Mouse (Mus musculus) hindbrain, embryonic 10.5 days (tissue): Measurements from ENCODE around the gene 1700008O03Rik. TPM values are rescaled to one million over a fixed set of nuclear protein-coding genes. Genes with fewer than 3 reads are reported as not detected.

Experiments
- DNase-seq: peaks from one replicate; pipeline ENCODE4 v3.0.0-alpha.2; 2017; ENCODE audit warnings: low spot score
- H3K27ac ChIP-seq: fragments of 300-500 bp; sonication (generic); 2 replicates; pipeline ENCODE4 v1.5.1; 2016; ENCODE audit warnings: mild to moderate bottlenecking, moderate library complexity
- H3K27me3 ChIP-seq: fragments of 300-500 bp; sonication (generic); 2 replicates; pipeline ENCODE4 v1.6.1; 2016; ENCODE audit warnings: mild to moderate bottlenecking; ENCODE audit not compliant: poor library complexity, insufficient read depth, severe bottlenecking
- H3K36me3 ChIP-seq: fragments of 300-500 bp; sonication (generic); 2 replicates; pipeline ENCODE4 v1.6.1; 2016; ENCODE audit warnings: mild to moderate bottlenecking, moderate library complexity
- H3K4me1 ChIP-seq: fragments of 300-500 bp; sonication (generic); replicated peaks from 2 replicates; pipeline ENCODE4 v1.6.1; 2016; ENCODE audit warnings: mild to moderate bottlenecking
- H3K4me3 ChIP-seq: fragments of 300-500 bp; sonication (generic); 2 replicates; pipeline ENCODE4 v1.5.1; 2016; ENCODE audit warnings: mild to moderate bottlenecking, moderate library complexity
- H3K9me3 ChIP-seq: fragments of 300-500 bp; sonication (generic); 2 replicates; pipeline ENCODE4 v1.6.1; 2016; ENCODE audit warnings: mild to moderate bottlenecking, moderate library complexity
- WGBS: fragments of 180-500 bp; shearing (Covaris S2); methylation state at CpG from one replicate; pipeline ENCODE4 v1.1.7; 2016; 5-methylcytosine and 5-hydroxymethylcytosine counted together
- polyA plus RNA-seq: library from polyadenylated mRNA; unstranded; fragments of >200 nt; fragmentation: Nextera tagmentation; extraction: Ambion mirVana; gene quantifications from 2 replicates; pipeline ENCODE4 v1.2.1, GENCODE M21; 2016

Gene 1700008O03Rik
- polyA plus RNA-seq, 1 experiment from 2014 or later: 2.7 TPM

DNA sequence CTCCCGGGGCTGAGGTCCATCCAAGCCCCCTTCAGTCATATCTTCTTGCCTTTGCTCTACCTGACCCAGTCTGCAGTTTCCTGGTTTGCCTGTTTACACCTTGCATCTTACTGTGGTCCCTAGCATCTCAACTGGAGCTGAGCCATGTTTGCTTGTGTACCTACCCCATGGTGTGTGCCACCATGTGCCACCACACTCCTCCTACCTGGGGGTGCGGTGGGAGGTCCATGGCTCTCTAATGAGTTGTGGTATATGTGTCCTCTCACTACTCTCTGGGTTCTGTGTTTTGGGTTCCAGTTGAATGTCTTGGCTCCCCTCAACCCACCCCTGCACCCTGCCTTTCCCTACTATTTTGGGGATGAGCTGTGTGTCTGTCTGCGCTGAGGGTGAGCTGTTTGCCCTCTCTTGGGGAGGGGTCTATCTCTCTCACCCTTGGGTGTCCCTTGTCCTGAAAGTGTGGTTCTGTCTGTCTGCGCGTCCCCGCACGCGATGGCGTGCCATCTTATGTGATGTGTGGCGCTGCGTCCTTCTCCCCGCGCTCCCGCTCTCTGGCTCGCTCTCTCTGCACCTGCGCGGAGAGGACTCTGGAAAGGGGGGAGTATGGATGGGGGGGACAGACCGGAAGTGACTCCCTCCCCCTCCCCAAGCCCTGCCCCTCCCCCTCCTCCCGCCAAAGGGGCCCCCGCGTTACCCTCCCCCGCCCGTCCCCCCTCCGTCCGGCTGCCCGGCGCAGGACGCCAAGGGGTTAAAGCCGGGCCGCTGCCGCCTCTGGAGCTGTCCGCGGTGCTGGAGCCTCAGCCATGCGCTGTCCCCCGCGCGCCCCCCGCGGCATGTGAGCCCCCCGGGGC is 50.4 kb downstream of the 1700008O03Rik start:
- Histone ChIP-seq H3K36me3 (no peaks in the 10 kb centered on the region), H3K4me1 (peaks cover 28% of the 10 kb centered on the region), H3K27me3 (peaks cover 81% of the 10 kb centered on the region), H3K9me3 (no peaks in the 10 kb centered on the region), H3K27ac (peak overlapping the region; percentile 81), H3K4me3 (peak overlapping the region; percentile 61)
- WGBS: 3% methylated on average over 30 of the region's 40 CpGs
- peak; percentile 59 for DNase-seq

DNA sequence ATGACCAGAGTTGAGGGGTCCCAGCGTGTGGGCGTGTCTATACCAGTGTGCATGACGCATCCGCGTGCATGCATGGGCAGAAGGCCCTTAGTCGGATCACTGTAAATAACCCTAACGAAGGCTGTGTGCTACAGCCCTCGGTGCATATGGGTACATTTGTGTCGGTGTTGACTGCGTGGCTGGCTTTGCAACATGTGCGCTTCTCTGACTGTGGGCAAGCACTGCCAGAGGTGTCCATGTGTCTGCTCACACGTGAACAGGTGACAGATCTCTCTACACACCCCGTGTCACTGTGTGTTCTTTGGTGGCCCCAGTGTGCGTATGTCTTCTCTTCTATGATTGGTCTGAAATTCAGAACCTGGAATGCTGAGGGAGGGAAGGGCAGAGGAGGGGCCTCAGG is 51.5 kb downstream of the 1700008O03Rik start:
- no peak for DNase-seq
- no peaks in the 10 kb centered on the region for H3K36me3 ChIP-seq
- H3K27me3 ChIP-seq: peaks cover 70% of the 10 kb centered on the region
- H3K4me1 ChIP-seq: peaks cover 28% of the 10 kb centered on the region
- H3K4me3 ChIP-seq: no peak overlapping the region
- H3K27ac ChIP-seq: no peak overlapping the region
- no peaks in the 10 kb centered on the region for H3K9me3 ChIP-seq
- WGBS: 77% methylated on average over 14 of the region's 14 CpGs

DNA sequence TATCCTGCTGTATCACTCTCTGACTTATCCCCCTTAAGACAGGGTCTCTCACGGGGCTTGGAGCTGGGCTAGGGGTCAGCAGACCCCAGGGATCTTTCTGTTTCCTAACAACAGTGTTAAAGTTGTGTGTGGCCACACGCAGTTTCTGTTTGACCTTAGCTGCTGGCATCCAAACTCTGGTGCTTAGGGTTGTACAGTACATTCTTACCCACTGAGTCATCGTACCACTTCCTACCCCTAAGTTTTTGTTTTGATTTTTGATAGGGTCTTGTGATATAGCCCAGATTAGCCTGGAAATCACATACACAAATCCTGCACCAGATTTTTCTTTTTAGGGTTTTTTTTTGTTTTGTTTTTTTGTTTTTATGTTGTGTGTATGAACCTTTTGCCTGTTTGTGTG is 53.3 kb downstream of the 1700008O03Rik start:
- peaks cover 57% of the 10 kb centered on the region for H3K27me3 ChIP-seq
- H3K27ac ChIP-seq: no peak overlapping the region
- no peak overlapping the region for H3K4me3 ChIP-seq
- no peaks in the 10 kb centered on the region for H3K36me3 ChIP-seq
- WGBS: 75% methylated on average over 3 of the region's 3 CpGs
- no peaks in the 10 kb centered on the region for H3K9me3 ChIP-seq
- DNase-seq: no peak
- peaks cover 24% of the 10 kb centered on the region for H3K4me1 ChIP-seq

- Histone ChIP-seq H3K9me3 (no peaks in the 10 kb centered on the region), H3K27me3 (peaks cover 13% of the 10 kb centered on the region), H3K4me1 (peaks cover 10% of the 10 kb centered on the region), H3K4me3 (no peak overlapping the region), H3K27ac (peak overlapping the region; percentile 9; the same call in 1 of the 2 replicates), H3K36me3 (0 out of 2 replicates have a peak, but pooled peaks cover 1% of the 10 kb centered on the region)
- DNase-seq: no peak
- whole genome bisulfite sequencing: 55% methylated on average over 6 of the region's 6 CpGs
Observed at GRCm38 (mm10) chr7:44326614-44327013, 59.0 kb downstream of the 1700008O03Rik start.

- no peak for DNase-seq
- H3K27me3 ChIP-seq: peaks cover 4% of the 10 kb centered on the region
- no peak overlapping the region for H3K4me3 ChIP-seq
- H3K9me3 ChIP-seq: no peaks in the 10 kb centered on the region
- peaks cover 21% of the 10 kb centered on the region; the same call in 1 of the 2 replicates for H3K36me3 ChIP-seq
- 81% methylated on average over 1 of the region's 1 CpGs for WGBS
- H3K4me1 ChIP-seq: peaks cover 9% of the 10 kb centered on the region
- no peak overlapping the region for H3K27ac ChIP-seq
Observed at GRCm38 (mm10) chr7:44322290-44322689, 63.3 kb downstream of the 1700008O03Rik start.

- peaks cover 8% of the 10 kb centered on the region for H3K27me3 ChIP-seq
- H3K4me1 ChIP-seq: no peaks in the 10 kb centered on the region
- no peak for DNase-seq
- H3K27ac ChIP-seq: 0 out of 2 replicates have a peak overlapping the region, but pooled peaks have one; percentile 31
- peaks cover 21% of the 10 kb centered on the region; the same call in 1 of the 2 replicates for H3K36me3 ChIP-seq
- no peak overlapping the region for H3K4me3 ChIP-seq
- no peaks in the 10 kb centered on the region for H3K9me3 ChIP-seq
- WGBS: 54% methylated on average over 8 of the region's 8 CpGs
Observed at GRCm38 (mm10) chr7:44320886-44321285, 64.7 kb downstream of the 1700008O03Rik start.

DNA sequence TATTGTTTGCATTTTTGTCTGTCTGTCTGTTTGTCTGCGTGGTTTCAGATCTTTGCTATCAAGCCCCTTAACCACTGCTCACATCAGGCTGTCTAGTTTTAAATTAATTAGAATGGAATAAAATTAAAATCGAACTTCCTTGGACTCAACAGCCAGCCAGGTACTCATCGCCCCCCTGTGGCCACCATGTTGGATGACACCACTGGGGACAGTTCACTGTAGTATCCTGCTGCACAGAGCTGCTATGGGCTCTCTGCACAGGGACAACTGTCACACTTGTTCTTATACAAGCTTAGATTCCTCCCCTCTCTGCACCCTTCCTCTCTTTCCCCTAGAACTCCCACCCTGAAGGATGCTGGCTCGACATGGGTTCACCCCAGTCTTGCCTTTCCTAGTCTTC is 67.7 kb downstream of the 1700008O03Rik start:
- no peak overlapping the region for H3K27ac ChIP-seq
- H3K4me3 ChIP-seq: no peak overlapping the region
- WGBS: 35% methylated on average over 4 of the region's 4 CpGs
- no peak for DNase-seq
- H3K9me3 ChIP-seq: no peaks in the 10 kb centered on the region
- peaks cover 20% of the 10 kb centered on the region for H3K27me3 ChIP-seq
- no peaks in the 10 kb centered on the region for H3K4me1 ChIP-seq
- peaks cover 28% of the 10 kb centered on the region; the same call in 1 of the 2 replicates for H3K36me3 ChIP-seq

DNA sequence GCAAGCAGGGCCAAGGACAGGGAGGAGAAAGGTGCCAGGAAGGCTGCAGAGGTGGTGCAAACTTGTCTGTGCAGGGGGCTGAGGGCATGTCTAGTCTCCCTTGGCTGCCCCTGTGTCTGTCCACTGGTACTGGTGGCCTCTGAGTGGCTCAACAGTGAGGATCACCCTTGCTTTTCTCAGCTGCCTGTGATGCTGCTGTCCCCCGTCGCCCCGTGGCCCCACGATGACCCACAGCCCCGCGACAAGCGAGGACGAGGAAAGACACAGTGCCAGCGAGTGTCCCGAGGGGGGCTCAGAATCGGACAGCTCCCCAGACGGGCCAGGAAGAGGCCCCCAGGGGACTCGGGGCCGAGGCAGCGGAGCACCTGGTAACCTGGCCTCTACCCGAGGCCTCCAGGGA is 73.1 kb downstream of the 1700008O03Rik start:
- DNase-seq: no peak
- H3K4me3 ChIP-seq: no peak overlapping the region
- peaks cover 73% of the 10 kb centered on the region for H3K27me3 ChIP-seq
- peaks cover 32% of the 10 kb centered on the region for H3K4me1 ChIP-seq
- 0 out of 2 replicates have a peak, but pooled peaks cover 12% of the 10 kb centered on the region for H3K36me3 ChIP-seq
- no peak overlapping the region for H3K27ac ChIP-seq
- 66% methylated on average over 16 of the region's 16 CpGs for WGBS
- no peaks in the 10 kb centered on the region for H3K9me3 ChIP-seq

DNA sequence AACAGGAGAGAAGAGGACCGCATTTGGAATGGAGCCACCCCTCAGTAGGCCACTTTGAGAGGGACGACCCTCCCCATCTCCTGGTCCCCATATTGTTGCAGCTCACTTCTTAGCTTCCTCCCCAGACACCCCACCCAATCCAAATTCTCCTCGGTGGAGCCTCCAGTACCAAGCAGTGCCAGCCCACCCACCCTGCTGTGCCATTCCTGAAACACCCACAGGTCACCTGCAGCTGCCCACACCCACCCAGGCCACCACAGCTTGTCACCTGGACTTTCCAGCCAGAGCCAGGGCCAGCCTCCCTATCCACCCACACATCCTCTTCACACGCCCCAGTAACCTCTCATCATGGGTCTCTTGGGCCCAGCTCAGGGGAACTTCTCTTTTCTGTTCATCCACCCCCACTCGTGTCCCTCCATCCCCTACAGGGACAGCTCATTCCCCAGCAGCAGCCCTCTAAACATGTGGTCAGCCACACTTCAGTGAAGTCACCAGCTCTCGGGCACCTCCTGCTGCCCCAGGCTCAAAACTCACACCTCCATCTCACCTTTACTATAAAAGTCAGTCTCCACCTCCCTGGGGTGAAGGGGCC is 73.8 kb downstream of the 1700008O03Rik start:
- WGBS: 8% methylated on average over 6 of the region's 6 CpGs
- Histone ChIP-seq H3K27ac (peak overlapping the region; percentile 88; the same call in 1 of the 2 replicates), H3K9me3 (no peaks in the 10 kb centered on the region), H3K4me1 (peaks cover 33% of the 10 kb centered on the region), H3K36me3 (0 out of 2 replicates have a peak, but pooled peaks cover 12% of the 10 kb centered on the region), H3K4me3 (peak overlapping the region; percentile 64), H3K27me3 (peaks cover 80% of the 10 kb centered on the region)
- DNase-seq: no peak

DNA sequence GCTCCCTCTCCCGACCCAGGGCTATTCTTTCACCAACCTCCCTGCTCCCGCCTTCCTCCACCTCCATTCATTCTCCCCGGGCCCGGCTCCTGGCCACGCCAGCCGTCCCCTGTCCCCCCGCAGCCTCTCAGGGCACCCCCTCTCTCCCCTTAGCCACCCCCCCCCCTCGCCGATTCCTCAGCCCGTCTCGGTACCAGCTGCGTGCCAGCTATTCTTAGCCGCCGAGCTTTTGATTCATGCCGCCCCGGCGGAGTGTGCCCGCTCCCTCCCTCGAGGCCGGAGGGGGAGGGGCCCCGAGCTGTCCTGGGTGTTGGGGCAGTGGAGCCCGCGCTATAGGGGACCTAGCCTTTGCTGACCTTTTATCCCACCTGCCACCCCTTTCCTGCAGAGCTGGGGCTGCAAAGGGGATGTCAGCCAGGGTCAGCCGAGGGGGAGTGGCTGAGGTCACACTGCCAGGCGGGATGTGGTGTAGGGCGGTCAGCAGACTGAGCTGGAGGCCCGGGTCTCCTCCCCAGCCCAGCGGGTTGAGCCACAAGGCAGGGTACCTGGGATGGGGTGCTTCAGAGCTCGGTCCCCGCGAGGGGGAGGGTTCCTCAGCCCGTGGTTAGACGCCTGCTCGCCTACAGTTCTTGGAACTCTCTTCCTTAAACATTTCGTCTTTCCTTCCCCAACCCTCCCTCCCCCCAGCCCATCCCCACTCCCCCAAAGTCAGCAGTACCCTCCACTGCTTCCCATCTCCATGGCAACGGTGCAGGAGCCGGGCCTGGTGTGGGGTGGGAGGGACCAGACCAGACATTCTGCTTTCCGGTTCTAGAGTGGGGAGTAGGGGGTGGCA is 74.5 kb downstream of the 1700008O03Rik start:
- Histone ChIP-seq H3K9me3 (no peaks in the 10 kb centered on the region), H3K4me1 (peaks cover 40% of the 10 kb centered on the region), H3K27me3 (peaks cover 80% of the 10 kb centered on the region), H3K27ac (peak overlapping the region; percentile 88), H3K36me3 (0 out of 2 replicates have a peak, but pooled peaks cover 12% of the 10 kb centered on the region), H3K4me3 (peak overlapping the region; percentile 64)
- WGBS: under 1% methylated on average over 38 of the region's 38 CpGs
- DNase-seq: peak; percentile 59

DNA sequence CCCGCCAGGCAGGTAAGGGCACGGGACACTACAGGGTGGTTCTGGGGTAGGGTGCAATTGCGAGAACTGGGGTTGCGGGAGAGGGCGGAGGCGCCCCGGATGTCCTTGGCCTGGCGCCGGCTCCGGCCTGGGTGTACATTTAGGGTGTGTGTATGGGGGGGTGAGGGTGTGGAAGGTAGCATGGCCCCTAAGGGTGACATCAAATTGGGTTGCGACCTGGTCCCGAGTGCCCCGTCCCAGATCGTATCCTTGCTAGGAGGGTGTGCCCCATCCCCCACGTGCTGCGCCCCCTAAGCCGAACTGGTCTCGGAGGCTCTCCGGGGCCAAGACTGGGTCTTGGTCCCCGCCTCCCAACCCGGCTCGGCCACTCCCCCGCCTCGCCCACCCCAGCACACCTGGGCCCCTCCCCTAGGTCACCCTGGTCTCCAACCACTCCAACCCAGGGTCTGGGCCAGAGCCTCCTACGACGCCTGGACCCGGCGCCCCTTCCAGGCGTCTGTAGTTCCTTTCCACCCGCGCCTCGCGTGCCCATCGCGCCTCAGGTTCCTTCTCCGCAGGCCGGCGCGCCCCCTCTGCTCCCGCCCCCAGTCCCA is 75.2 kb downstream of the 1700008O03Rik start:
- H3K4me1 ChIP-seq: peaks cover 47% of the 10 kb centered on the region
- H3K27ac ChIP-seq: peak overlapping the region; percentile 88
- WGBS: 0% methylated on average over 40 of the region's 40 CpGs
- peaks cover 84% of the 10 kb centered on the region for H3K27me3 ChIP-seq
- no peak for DNase-seq
- peak overlapping the region; percentile 64 for H3K4me3 ChIP-seq
- no peaks in the 10 kb centered on the region for H3K9me3 ChIP-seq
- H3K36me3 ChIP-seq: 0 out of 2 replicates have a peak, but pooled peaks cover 12% of the 10 kb centered on the region
